Mouse (Mus musculus) thymus, postnatal 36 days (tissue): Measurements from ENCODE around the gene Mta2.

Experiments
- DNase-seq, 2 experiments: peaks; one replicate each; pipeline ENCODE4 v3.0.0; 2022; ENCODE audit warnings: mixed read lengths in 2 of 2

Mta2 gene

DNA sequence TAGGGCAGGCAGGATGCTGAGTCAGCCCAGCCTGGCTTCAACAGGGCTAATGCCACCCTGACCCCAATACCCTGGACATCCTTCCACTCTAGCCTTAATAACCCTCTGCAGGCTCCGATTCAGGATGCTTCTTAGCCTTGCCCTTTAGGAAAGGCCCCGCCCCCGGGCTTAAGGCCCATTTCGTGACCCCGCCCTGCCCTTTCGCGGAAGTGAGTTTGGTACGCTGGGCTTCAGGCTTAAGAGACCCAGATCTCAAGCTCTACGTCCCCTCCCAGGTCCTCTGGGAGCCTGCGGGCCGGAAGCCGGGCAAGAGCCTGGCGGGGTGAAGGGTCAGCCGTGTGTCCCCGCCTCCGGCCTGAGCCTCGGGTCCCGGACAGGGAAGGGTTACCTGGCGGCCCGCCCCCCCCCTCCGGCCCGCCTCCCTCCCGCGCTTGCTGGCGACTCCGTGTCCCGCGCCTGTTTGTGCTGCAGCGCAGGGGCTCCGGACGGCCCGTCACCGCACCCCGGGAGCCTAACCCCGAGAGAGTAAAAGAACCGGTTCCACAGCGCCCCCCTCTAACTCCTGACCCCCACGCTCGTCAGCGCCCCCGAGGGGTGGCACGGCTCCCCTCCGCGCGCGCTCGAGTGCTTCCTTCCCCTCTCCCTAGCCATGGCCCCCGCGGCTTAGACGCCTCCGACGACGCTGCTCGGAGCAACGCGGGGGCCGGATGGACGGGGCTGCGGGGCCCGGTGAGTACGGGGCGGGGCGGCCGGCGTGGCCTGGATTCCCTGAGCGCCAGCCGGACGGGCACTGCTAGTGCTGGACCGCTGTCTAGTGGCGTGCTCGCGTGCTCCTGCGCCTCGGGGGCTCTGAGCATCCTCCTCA lies 12.2 kb upstream of the Mta2 start, which contains the start of the genes Rom1 and Eml3:
Rom1 (minus strand) TSS at position 133 of the 865 bp plus-strand sequence.
Eml3 (plus strand) TSS at position 329 of the 865 bp plus-strand sequence.
- peak; percentile 89 for DNase-seq

DNA sequence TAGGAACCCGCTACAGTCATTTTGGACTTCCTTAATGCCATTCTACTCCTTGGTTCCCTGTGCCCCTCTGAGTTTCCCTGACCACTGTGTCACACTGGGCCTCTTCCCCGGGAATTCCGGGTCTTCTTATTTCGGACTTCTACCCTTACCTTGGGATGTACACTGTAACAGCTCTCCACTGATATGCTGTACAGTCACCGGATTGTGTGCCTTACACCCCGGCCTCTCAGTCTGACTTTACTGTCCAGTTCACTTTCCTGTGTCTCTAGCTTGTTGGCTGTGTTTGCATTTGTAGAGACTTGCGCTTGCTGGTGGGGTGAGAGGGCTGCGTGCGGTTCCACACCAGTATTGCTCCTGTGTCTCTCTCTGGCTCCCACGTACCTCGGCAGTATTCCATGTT lies 11.6 kb upstream of the Mta2 start:
- DNase-seq: no peak

GRCm38 (mm10) chr19:8930771-8931170 lies 10.9 kb upstream of the Mta2 start:
- DNase-seq: no peak

DNA sequence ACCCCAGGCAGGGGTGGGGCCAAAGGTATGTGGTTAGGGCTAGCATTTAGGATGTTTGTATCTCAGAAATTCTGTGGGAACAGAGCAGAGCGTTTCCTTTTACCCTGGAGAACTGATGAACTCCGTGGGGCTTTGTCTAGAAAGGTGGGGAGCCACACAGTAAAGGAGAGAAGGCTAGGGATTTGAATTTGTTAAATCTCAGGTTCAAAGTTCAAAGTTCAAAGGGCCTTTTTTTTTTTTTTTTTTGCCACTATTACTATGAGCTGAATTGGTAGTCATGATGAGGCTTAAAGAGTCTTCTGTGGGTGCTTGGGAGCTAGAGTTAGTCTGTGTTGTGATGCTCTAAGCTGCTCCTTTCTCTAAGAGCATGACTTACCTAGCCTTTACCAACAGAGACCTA lies 4.9 kb upstream of the Mta2 start:
- DNase-seq: no peak

- no peak for DNase-seq
These were observed 1.0 kb upstream of the Mta2 start for GRCm38 (mm10) chr19:8940526-8941133.

GRCm38 (mm10) chr19:8941136-8941514 lies 550 bp upstream of the Mta2 start:
- DNase-seq: peak in 1 of 2 experiments; percentile 21

GRCm38 (mm10) chr19:8942276-8942964 lies 745 bp downstream of the Mta2 start:
- DNase-seq: no peak

GRCm38 (mm10) chr19:8943047-8943446 lies 1.4 kb downstream of the Mta2 start:
- no peak for DNase-seq

- no peak for DNase-seq
These were observed 2.4 kb downstream of the Mta2 start for GRCm38 (mm10) chr19:8944062-8944461.

- peak; percentile 60 to 70 for DNase-seq
These were observed 3.1 kb downstream of the Mta2 start for GRCm38 (mm10) chr19:8944750-8945149.

- no peak for DNase-seq
These were observed 3.6 kb downstream of the Mta2 start for GRCm38 (mm10) chr19:8945251-8945650.

DNA sequence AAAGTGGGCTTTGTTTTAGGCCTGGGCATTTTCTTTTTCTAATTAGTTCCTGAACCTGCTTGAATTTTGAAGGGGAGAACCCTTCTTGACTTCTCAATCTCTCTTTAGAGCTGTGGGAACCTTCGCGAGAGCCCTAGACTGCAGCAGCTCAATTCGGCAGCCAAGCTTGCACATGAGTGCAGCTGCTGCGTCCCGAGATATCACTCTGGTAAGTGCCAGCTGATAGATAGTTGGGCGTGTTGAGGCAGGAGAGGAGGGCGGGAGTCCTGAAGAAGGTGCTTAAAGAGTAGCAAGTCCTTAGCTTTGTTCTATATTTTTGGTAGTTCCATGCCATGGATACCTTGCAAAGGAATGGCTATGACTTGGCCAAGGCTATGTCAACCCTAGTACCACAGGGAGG lies 5.3 kb downstream of the Mta2 start:
- no peak for DNase-seq

- no peak for DNase-seq
These were observed 8.5 kb downstream of the Mta2 start for GRCm38 (mm10) chr19:8950190-8950589.

GRCm38 (mm10) chr19:8952241-8952640 lies 10.6 kb downstream of the Mta2 start:
- no peak for DNase-seq

- peak; percentile 86 to 87 for DNase-seq
These were observed 11.7 kb downstream of the Mta2 start, which contains the start of gene Tut1 for GRCm38 (mm10) chr19:8953135-8954039. Tut1 (plus strand) TSS chr19:8953847.

GRCm38 (mm10) chr19:8954171-8954570 lies 12.5 kb downstream of the Mta2 start:
- DNase-seq: no peak

DNA sequence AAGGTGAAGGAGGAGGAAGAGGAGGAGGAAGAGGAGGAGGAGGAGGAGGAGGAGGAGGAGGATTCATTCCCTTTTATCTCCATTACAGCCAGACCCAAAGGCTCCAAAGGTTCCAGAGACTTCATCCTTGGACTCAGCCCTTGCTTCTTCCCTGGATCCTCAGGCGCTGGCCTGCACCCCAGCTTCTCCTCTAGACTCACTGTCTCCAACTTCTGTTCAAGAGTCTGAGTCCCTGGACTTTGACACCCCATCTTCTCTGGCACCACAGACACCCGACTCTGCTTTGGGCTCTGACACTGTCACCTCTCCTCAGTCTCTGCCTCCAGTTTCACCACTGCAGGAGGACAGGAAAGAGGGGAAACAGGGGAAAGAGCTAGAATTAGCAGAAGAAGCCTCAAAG lies 20.6 kb downstream of the Mta2 start:
- no peak for DNase-seq

DNA sequence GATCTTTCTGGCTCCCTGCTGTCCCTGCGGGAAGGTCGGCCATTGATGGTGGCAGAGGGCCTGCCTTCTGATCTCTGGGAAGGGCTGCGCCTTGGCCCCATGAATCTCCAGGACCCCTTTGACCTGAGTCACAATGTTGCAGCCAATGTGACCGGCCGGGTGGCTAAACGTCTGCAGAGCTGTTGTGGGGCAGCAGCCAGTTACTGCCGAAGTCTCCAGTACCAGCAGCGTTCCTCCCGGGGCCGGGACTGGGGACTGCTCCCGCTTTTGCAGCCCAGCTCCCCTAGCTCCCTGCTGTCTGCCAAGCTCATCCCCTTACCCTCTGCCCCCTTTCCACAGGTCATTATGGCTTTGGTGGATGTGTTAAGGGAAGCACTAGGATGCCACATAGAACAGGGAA lies 23.4 kb downstream of the Mta2 start:
- DNase-seq: no peak

DNA sequence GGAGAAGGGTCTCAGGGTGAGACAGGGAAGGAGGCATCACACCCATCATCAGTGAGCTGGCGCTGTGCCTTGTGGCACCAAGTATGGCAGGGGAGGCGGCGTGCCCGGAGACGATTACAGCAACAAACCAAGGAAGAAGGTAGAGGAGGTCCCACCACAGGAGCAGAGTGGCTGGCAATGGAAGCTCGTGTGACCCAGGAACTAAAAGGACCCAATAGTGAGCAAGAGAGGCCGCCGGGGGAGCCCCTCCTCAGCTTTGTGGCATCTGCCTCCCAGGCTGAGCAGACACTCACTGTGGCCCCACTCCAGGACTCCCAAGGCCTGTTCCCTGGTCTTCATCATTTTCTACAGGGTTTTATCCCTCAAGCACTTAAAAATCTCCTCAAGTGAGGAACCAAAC lies 24.1 kb downstream of the Mta2 start:
- DNase-seq: peak in 1 of 2 experiments; percentile 37

DNA sequence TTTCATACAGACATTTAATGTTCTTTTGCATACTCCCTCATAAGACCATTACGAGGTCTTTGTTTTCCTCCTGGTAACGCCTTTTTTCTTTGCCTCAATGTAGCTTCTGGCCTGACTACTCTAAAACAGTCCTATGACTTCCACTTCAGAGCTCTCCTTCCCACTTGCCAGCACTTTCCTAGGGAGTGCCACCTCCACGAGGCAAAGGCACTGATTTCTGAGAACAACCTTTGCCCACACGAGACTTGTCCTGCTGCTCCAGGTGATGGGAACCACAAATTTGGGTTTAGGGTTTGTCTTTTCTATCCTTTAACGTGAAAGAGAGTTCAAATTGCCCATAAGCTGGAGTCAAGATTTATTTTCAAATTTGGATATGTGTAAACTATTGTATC lies 24.5 kb downstream of the Mta2 start:
- no peak for DNase-seq

GRCm38 (mm10) chr19:8966590-8967372 lies 25.1 kb downstream of the Mta2 start, which contains the start of gene Eef1g:
Eef1g (plus strand) TSS chr19:8967041.
- DNase-seq: peak; percentile 98 to 100

DNA sequence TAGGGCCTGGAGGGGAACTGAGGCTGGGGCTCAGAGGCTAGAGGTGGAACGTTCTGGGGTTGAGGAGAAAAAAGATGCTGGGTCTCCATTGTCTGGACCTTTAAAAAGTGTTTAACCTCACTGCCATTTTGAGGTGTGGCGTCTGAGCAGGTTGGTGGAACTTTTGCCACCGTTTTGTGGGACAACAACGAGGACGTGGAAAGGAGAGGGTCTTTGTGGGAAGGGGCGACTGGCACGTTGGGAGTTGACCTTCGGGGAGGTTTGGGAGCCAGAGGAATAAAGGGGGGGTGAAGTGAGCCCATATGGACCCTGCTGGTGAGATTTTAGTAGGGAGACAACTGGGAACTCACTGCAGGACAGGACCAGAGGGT lies 25.7 kb downstream of the Mta2 start:
- DNase-seq: no peak
